Mouse (Mus musculus): ENCODE data around the gene Bzw2. TPM values are rescaled to one million over a fixed set of nuclear protein-coding genes. Genes with fewer than 3 reads are reported as not detected.

The Bzw2 gene
- total RNA-seq, 2 experiments from 2014 or later = 146 to 148 TPM

- intact Hi-C loops (cut with DNase I) = no loop called here
- DNase-seq = peak in 1 of 2 experiments; percentile 30
Measured at GRCm38 (mm10) chr12:36140401-36140800, 17.5 kb downstream of the Bzw2 start.

- intact Hi-C loops (cut with DNase I) = no loop called here
- DNase-seq = peak in 1 of 2 experiments; percentile 26
Measured at GRCm38 (mm10) chr12:36137192-36137591, 20.7 kb downstream of the Bzw2 start.

GRCm38 (mm10) chr12:36136285-36136684 lies 21.6 kb downstream of the Bzw2 start:
- intact Hi-C loops (cut with DNase I) = no loop called here
- no peak for DNase-seq

- DNase-seq = no peak
- intact Hi-C loops (cut with DNase I) = no loop called here
Measured at GRCm38 (mm10) chr12:36135409-36135808, 22.5 kb downstream of the Bzw2 start.

GRCm38 (mm10) chr12:36134111-36134510 lies 23.8 kb downstream of the Bzw2 start:
- intact Hi-C loops (cut with DNase I) = no loop called here
- DNase-seq = no peak

- intact Hi-C loops (cut with DNase I) = no loop called here
- DNase-seq = no peak
Measured at GRCm38 (mm10) chr12:36133547-36133946, 24.3 kb downstream of the Bzw2 start.

GRCm38 (mm10) chr12:36132668-36133067 lies 25.2 kb downstream of the Bzw2 start:
- intact Hi-C loops (cut with DNase I) = no loop called here
- DNase-seq = no peak

GRCm38 (mm10) chr12:36132254-36132653 lies 25.6 kb downstream of the Bzw2 start:
- intact Hi-C loops (cut with DNase I) = no loop called here
- no peak for DNase-seq

GRCm38 (mm10) chr12:36129826-36130225 lies 28.1 kb downstream of the Bzw2 start:
- intact Hi-C loops (cut with DNase I) = no loop called here
- no peak for DNase-seq

- intact Hi-C loops (cut with DNase I) = no loop called here
- DNase-seq = no peak
Measured at GRCm38 (mm10) chr12:36126049-36126448, 31.8 kb downstream of the Bzw2 start.

- DNase-seq = no peak
- intact Hi-C loops (cut with DNase I) = loop anchor here (5.0 kb wide), 1 partner anchor 38 kb away; the partner anchor contains the start of genes Ankmy2 and Bzw2
Measured at GRCm38 (mm10) chr12:36119244-36119643, 38.6 kb downstream of the Bzw2 start.

- intact Hi-C loops (cut with DNase I) = loop anchor here (5.0 kb wide), 1 partner anchor 40 kb away; the partner anchor contains the start of genes Ankmy2 and Bzw2
- DNase-seq = no peak
Measured at GRCm38 (mm10) chr12:36117161-36117560, 40.7 kb downstream of the Bzw2 start.

- intact Hi-C loops (cut with DNase I) = loop anchor here (5.0 kb wide), 1 partner anchor 215 kb away; no protein-coding TSS in a partner anchor
- no peak for DNase-seq
Measured at GRCm38 (mm10) chr12:36112081-36112480, 45.8 kb downstream of the Bzw2 start.

- no peak for DNase-seq
- intact Hi-C loops (cut with DNase I) = loop anchor here (5.0 kb wide), 1 partner anchor 214 kb away; no protein-coding TSS in a partner anchor
Measured at GRCm38 (mm10) chr12:36111110-36111509, 46.8 kb downstream of the Bzw2 start.

- intact Hi-C loops (cut with DNase I) = loop anchor here (5.0 kb wide), 1 partner anchor 213 kb away; no protein-coding TSS in a partner anchor
Measured at GRCm38 (mm10) chr12:36110457-36110856, 47.4 kb downstream of the Bzw2 start.

GRCm38 (mm10) chr12:36108442-36108841 lies 49.4 kb downstream of the Bzw2 start:
- intact Hi-C loops (cut with DNase I) = no loop called here
- DNase-seq = no peak

More at GRCm38 (mm10) chr12:36110457-36110856, 47.4 kb downstream of the Bzw2 start:
- DNase-seq = no peak

GRCm38 (mm10) chr12:36103592-36103910 lies 54.3 kb downstream of the Bzw2 start:
- intact Hi-C loops (cut with DNase I) = no loop called here
- DNase-seq = no peak

- intact Hi-C loops (cut with DNase I) = no loop called here
- no peak for DNase-seq
Measured at GRCm38 (mm10) chr12:36102733-36103591, 54.9 kb downstream of the Bzw2 start.

GRCm38 (mm10) chr12:36095371-36095880 lies 62.5 kb downstream of the Bzw2 start:
- no peak for DNase-seq
- intact Hi-C loops (cut with DNase I) = no loop called here

- intact Hi-C loops (cut with DNase I) = no loop called here
- no peak for DNase-seq
Measured at GRCm38 (mm10) chr12:36093081-36093670, 64.7 kb downstream of the Bzw2 start.

GRCm38 (mm10) chr12:36091964-36092363 lies 65.9 kb downstream of the Bzw2 start:
- intact Hi-C loops (cut with DNase I) = no loop called here
- DNase-seq = no peak
